Mouse (Mus musculus) CH12.LX (cell line): Measurements from ENCODE around the gene Sp110.
"Not testable (repeated sequence)": the region's sequence is repeated elsewhere in the genome, so short reads cannot be mapped to it uniquely, and the experiment has no call there.

Experiments used
- CTCF ChIP-seq, 2 experiments: IDR thresholded peaks in 1 of 2; conservative IDR thresholded peaks in 1 of 2; 2 replicates each; pipeline ENCODE4 v1.5.1; 2011 to 2012; ENCODE audit warnings: low read depth in 2 of 2, low read length in 2 of 2, improper control_type of control experiment in 1 of 2, inconsistent platforms in 1 of 2, mild to moderate bottlenecking in 1 of 2, moderate library complexity in 1 of 2
- E2F4 ChIP-seq: IDR thresholded peaks from 2 replicates; pipeline ENCODE4 v1.6.1; 2011; ENCODE audit warnings: low read depth, low read length, improper control_type of control experiment; ENCODE audit not compliant: insufficient replicate concordance
- ELF1 ChIP-seq: IDR thresholded peaks from 2 replicates; pipeline ENCODE4 v1.6.1; 2014; ENCODE audit warnings: low read depth, mild to moderate bottlenecking, inconsistent platforms, low read length, improper control_type of control experiment
- EP300 ChIP-seq: IDR thresholded peaks from 2 replicates; pipeline ENCODE4 v1.6.1; 2011; ENCODE audit warnings: low read length, improper control_type of control experiment
- JUND ChIP-seq: conservative IDR thresholded peaks from 2 replicates; pipeline ENCODE4 v1.6.1; 2011; ENCODE audit warnings: low read depth, low read length, improper control_type of control experiment
- MAX ChIP-seq: IDR thresholded peaks from 2 replicates; pipeline ENCODE4 v1.6.1; 2011; ENCODE audit warnings: low read length, improper control_type of control experiment
- POLR2A ChIP-seq: IDR thresholded peaks from 2 replicates; pipeline ENCODE4 v1.6.1; 2011; ENCODE audit warnings: low read depth, mild to moderate bottlenecking, improper control_type of control experiment, low read length
- POLR2AphosphoS2 ChIP-seq: IDR thresholded peaks from 2 replicates; pipeline ENCODE4 v1.6.1; 2011; ENCODE audit warnings: low read depth, low read length, improper control_type of control experiment
- UBTF ChIP-seq: IDR thresholded peaks from 2 replicates; pipeline ENCODE4 v1.6.1; 2012; ENCODE audit warnings: low read depth, mild to moderate bottlenecking, inconsistent platforms, low read length, improper control_type of control experiment, moderate library complexity

DNA sequence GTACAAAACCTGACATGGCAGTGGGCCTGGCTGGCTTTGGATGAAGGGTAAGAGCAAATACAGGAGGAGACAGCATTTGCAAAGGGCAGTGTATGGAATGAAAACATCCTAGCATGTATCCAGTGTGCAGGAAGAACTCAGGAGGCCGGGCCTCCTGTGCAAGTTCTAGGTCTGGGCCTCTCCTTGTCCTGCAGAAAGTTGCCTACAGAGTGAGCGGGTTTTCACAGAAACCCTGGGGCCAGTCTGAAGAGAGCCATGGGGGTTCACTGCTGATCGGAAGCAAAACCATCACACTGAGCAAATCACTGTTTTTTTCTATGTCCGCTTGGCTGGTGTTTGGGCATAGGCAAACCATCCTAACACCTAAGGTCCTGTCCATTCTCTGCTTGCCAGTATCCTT lies 39.5 kb upstream of the Sp110 start:
- TF ChIP-seq CTCF (conservative IDR thresholded peaks at IDR 0.05 in 1 of 2, IDR thresholded peaks at IDR 0.05 in 1 of 2; ENCODE audit: low read depth in 2 of 2, low read length in 2 of 2); ELF1; POLR2A; POLR2AphosphoS2; EP300; E2F4; JUND; MAX; UBTF: not testable (repeated sequence)
